Mouse (Mus musculus) gastrocnemius, postnatal 10 days (tissue): ENCODE results near the gene Sco2. TPM values are rescaled to one million over a fixed set of nuclear protein-coding genes. Genes with fewer than 3 reads are reported as not detected.
A peak's percentile ranks its signal among the peaks of the same experiment; 100 is the strongest.

Source experiments
- DNase-seq: peaks from one replicate; pipeline ENCODE4 v3.0.0; 2021; ENCODE audit warnings: mixed read lengths
- long read RNA-seq, 2 experiments: library from polyadenylated mRNA; stranded (forward); transcript quantifications; one replicate each; pipeline ENCODE4 v2.0.0; 2021
- total RNA-seq, 2 experiments: library from RNA; stranded (reverse); gene quantifications; 2 replicates each; pipeline ENCODE4 v1.2.3; 2021

Gene Sco2
- total RNA-seq, result 10 to 100 TPM; 14.2 to 14.6 TPM
- long read RNA-seq, experiment 1, transcript Sco2-201 (3 exons, 1,145 nt), result major isoform, 7 of 9 reads
- long read RNA-seq, experiment 1, partial matches to known transcripts, result 2 of 9 reads
- long read RNA-seq, experiment 1, other reads (novel, unspliced or antisense), result 0 of 9 reads
- long read RNA-seq, experiment 2, partial matches to known transcripts, result 0 of 8 reads
- long read RNA-seq, experiment 2, other reads (novel, unspliced or antisense), result 3 of 8 reads

- peak; percentile 98 for DNase-seq
Measured at GRCm38 (mm10) chr15:89373762-89374248, at the start of gene Sco2. Gene Sco2, minus strand, starts transcription at chr15:89373846.

GRCm38 (mm10) chr15:89421938-89422337 is 48.3 kb upstream of the Sco2 start:
- no peak for DNase-seq

GRCm38 (mm10) chr15:89415282-89415681 is 41.6 kb upstream of the Sco2 start:
- no peak for DNase-seq

- DNase-seq, result no peak
Measured at GRCm38 (mm10) chr15:89410118-89410517, 36.5 kb upstream of the Sco2 start, which contains the start of gene Syce3. Gene Syce3, minus strand, starts transcription at chr15:89410503.

GRCm38 (mm10) chr15:89406691-89407090 is 33.0 kb upstream of the Sco2 start:
- no peak for DNase-seq

DNA sequence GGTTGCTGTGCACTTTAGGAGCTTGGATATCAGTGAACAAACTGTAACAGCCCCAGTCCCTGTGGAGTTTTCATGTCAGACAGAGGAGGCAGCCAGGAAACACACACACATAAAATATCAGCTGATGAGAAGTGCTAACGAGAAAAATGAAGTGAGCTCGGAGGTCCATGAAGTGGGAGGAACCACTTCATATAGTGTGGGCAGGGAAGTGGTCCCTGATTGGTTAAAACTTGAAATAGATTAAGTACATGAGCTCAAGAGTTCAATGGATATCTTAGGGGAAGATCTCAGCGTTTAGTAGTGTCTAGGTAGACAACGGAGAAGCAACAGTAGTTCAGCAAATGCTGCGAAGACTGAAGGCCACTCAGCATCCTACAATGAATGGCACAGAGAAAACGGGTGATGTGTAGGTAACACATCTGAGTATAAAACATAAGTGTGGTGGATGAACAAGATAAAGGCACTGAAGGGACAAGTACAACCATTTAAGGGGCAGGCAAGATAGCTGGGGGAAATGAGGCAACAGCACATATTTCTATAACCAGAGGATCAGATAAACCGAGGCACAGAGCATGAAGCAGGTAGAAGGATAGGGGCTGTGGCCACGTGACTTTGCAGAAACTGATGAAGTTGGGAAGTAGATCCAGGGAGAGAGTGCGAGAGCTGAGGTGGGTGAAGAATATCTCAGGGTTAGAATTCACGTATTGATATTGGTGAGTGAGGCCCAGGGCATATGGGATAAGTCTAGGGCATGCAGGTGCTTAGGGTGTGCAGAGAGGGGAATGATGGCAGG is 31.4 kb upstream of the Sco2 start:
- DNase-seq, result no peak

DNA sequence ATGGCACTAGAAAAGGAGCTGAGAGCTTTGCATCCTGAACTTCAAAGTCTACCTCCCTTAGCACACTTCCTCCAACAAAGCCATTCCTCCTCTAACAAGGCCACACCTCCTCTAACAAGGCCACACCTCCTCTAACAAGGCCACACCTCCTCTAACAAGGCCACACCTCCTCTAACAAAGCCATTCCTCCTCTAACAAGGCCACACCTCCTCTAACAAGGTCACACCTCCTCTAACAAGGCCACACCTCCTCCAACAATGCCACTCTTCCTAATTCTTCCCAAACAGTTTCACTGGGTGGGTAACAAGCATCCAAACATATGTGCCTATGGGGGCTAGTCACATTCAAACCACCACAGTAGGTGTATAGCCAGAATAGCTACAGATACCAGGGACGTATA is 28.8 kb upstream of the Sco2 start:
- no peak for DNase-seq

DNA sequence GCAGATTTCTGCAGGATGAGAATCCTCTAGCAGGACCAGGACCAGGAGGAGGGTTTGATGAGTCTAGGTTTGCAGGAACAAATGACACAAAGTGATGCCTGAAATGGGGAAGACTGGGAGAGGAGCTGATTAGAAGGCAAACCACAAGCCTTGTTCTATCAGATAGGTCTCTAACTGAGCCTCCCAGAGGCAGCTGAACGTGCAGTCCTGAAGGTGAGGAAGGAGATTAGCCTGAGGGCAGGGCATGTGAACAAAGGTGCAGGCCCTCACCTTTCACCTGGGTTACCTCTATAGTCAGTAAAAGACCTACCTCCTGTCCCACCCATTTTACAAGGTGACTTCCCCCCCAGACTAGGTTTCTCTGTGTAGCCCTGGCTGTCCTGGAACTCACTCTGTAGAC is 26.1 kb upstream of the Sco2 start:
- DNase-seq, result no peak

- DNase-seq, result no peak
Measured at GRCm38 (mm10) chr15:89398146-89398545, 24.5 kb upstream of the Sco2 start.

GRCm38 (mm10) chr15:89396883-89397282 is 23.2 kb upstream of the Sco2 start:
- DNase-seq, result no peak

GRCm38 (mm10) chr15:89390081-89390480 is 16.4 kb upstream of the Sco2 start:
- no peak for DNase-seq

DNA sequence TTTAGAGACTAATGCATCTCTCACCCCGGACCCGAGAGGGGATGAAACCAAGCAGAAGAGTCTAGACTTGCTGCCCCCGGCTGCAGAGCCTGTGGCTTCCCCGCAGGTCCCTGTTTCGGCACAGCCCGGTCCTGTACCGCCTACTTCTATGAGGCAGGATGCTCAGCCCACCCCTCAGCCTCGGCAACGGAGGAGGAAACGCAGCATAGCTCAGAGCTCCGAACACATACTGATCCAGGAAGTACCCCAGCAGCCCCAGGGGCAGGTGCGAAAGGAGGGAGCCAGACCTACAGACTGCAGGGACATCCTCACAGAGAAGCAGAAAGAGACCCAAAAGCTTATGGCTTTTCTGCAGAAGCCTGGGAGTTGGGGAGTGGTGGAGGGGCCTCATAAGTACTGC is 13.5 kb upstream of the Sco2 start:
- no peak for DNase-seq

GRCm38 (mm10) chr15:89384617-89385016 is 11.0 kb upstream of the Sco2 start, which contains the start of gene Klhdc7b:
Gene Klhdc7b, plus strand, starts transcription at chr15:89384917.
- DNase-seq, result no peak

DNA sequence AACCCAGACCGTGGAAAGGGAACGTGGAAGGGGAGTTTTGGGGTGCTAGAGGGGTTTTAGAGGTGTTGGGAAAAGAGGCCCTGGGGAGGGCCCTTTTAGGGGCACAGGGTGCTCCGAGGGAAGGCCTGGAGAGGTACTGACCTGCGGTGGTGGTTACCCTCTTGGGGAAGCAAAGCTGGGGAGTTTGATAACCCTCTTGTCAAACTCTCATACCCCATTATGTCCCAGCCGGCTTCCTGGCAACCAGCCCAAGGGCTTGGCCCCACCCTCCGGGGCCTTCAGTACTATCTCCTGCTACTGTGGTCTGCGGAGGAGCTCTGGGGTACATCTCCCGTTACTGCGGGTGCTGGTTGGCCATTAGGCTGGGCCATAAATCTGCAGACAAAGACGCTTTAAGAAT is 5.8 kb upstream of the Sco2 start:
- peak; percentile 39 for DNase-seq

DNA sequence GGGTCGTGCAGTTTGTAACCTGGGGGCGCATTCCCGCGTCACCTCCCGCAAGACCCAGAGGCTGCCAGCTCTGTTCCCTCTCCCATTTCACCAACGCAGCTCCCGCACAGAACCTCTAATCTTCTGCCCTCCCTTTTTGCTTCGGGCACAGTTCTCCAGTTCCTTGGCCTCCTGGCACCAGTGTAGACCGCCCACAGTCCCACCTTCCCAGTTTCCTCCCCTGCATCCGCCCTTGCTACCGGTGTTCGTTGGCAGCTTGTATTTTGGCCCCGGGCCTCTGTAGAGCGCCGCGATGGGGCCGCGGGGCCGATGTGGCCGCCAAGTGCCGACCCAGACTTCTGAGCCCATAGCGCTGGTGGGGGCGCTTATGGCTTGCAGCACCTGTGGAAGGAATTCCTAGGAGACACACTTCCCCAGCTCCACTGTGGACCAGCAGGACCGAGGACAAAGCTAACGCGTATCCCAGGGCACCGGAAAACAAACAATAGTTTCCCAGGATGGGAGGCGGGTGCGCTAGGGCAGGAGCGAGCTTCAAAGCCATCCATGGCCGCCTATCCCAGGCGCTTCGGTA is 5.3 kb upstream of the Sco2 start, which contains the start of gene Odf3b:
Odf3b (minus strand) TSS at position 452 of the 571 bp plus-strand sequence.
- DNase-seq, result peak; percentile 15

DNA sequence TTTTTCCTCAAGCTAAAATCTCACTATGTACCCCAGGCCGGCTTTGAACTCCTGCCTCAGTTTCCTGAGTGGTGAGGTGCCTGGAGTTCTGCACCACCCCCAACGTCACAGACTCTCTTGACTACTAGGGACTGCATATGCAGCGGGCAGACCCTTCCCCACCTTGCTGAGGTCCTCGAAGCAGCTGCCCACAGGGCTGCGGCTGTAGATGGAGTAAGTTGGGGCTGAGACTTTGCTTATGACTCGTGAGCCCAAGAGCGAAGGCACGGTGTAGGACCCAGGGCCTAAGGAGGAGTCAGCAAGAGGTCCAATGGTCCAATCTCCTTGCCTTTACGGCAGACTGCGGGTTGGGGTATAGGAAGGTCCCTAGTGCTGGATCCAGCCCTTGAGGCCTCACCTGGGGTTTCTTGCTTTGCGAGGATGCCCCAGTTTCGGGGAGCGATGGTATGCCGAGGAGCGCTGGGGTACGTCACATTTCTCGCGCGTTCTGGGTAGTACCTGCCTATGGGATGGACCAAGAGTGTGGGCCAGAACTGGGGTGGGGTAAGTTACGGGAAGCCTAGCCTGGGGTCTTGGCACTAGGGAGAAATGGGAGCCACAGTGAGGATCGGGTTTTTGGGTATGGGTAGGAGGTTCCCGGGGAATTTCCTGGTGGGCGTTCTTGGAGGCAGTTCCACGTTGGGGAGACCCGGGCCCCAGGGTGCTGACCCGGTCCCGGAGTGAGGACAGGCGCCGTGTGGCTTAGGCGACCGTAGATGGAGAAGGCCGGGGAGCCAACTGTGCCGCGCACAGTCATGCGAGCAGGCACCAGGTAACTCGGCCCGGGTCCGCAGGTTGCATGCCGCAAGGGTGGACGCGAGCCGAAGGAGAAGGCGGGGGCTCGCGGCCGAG is 4.5 kb upstream of the Sco2 start:
- peak; percentile 10 for DNase-seq

GRCm38 (mm10) chr15:89377362-89377761 is 3.7 kb upstream of the Sco2 start:
- no peak for DNase-seq

DNA sequence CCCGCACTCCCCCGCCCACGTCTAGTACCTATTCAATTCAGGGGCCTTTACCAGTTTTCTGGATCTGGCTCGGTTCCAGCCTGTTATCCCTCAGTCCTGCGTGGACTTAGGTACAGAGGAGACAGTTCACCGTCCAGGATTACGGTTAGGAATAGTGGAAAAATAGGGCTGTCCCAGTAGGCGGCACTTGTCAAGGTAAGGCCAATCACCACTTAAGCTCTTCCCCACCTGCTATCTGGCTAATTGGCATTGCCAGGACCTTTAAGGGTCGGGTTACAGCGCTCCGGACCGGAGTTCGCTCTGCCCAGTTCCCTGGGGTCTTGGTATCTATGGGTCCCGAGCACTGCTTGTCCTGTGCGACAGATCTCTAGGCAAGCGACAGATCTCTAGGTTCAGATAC is 3.3 kb upstream of the Sco2 start, which contains the start of gene Tymp:
Tymp (minus strand) TSS at position 83 of the 400 bp plus-strand sequence.
- DNase-seq, result no peak

DNA sequence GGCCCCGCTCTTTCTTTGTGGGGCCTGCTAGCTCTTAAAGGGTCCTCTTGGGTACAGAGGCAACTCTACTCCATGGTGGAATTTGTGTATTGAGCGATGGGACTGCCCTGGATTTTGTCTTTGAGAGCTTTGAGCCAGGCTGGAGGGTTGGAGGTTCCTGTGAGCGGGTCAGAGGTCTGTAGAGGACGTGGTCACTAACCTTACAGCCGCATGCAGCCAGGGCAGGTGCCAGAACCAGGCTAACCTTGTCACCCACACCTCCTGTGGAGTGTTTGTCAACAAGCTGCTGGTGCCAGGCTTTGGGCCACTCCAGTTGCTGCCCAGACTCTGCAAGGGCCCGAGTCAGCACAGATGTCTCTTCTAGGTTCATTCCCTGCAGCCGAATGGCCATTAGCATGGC is 2.4 kb upstream of the Sco2 start:
- DNase-seq, result no peak

DNA sequence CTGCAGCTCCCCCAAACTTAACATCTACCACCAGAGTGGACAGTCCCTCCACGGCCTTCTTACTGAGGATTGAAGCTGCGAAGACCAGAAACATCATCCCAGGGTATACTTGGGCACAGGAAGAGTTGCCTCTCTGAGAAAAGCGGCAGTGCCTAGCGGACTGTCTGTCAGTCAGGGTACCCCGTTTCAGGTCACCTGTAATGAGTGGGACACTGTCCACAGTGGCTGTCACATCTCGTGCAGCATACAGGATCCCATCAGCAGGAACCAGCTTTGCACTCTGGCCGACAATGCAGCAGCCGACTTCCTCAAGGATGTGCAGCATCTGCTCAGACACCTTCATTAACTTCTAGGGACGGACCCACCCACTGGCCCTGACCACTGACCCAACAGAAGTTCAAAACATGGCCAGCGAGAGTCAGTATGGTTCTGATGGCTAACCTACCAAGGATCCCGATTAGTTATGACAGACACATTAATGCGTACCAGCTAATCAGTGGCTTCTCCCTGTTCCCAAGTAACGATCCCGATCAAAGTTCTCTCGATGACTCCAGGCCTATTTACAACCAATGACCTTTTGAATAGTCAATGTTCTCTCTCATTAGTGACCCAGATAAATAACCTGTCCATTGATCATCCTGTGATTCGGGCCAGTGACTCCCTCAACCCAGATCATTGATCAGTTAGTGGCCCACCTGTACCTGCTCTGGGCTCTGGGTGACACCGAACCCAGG is 1.3 kb upstream of the Sco2 start:
- DNase-seq, result no peak

DNA sequence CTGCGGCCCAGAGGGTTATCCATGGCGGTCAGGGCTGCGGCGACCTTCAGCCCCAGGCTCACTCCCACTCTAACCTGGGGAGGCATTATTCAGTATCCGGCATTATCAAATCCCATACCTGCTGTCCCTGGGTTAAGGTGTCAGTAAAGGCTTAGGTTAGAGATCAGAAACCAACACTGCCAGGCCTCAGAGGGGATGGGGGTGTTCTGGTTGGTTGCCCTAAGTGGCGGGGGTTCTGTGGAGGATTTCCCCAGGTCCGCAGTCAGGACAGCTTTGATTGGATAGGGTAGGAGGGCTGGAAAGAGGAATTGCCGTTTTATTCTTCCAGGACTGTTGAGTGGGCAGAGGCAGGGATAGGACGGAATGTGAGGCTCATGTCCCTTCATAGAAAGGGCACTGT is 694 bp upstream of the Sco2 start:
- no peak for DNase-seq
